Mouse (Mus musculus): Measurements from ENCODE around the gene D930007J09Rik. TPM values are rescaled to one million over a fixed set of nuclear protein-coding genes. Genes with fewer than 3 reads are reported as not detected.
A peak's percentile ranks its signal among the peaks of the same experiment; 100 is the strongest.

D930007J09Rik gene
- not detected in 2 replicates for polyA plus RNA-seq (2012)

DNA sequence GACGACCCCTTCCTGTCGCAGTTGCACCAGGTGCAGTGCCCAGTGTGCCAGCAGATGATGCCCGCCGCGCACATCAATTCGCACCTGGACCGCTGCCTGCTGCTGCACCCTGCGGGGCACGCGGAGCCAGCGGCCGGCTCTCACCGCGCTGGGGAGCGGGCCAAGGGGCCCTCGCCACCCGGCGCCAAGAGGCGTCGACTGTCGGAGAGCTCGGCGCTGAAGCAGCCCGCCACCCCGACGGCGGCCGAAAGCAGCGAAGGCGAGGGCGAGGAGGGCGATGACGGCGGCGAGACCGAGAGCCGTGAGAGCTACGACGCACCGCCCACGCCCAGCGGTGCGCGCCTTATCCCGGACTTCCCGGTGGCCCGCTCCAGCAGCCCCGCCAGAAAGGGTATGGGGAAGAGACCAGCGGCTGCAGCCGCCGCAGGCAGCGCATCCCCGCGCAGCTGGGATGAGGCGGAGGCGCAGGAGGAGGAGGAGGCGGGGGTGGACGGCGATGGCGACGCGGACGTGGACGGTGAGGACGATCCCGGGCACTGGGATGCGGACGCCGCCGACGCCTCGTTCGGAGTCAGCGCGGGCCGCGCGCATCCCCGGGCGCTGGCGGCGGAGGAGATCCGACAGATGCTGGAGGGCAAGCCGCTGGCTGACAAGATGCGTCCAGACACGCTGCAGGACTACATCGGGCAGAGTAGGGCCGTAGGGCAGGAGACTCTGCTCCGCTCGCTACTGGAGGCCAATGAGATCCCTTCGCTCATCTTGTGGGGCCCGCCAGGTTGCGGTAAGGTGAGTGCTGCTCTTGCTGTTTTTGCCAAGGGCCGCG lies at the start of gene D930007J09Rik:
Gene D930007J09Rik (minus strand): TSS at position 591 of the 823 bp plus-strand sequence.
- TF ChIP-seq GATA1 (IDR thresholded peaks at IDR 0.05; ENCODE audit: low read length) = no peak

DNA sequence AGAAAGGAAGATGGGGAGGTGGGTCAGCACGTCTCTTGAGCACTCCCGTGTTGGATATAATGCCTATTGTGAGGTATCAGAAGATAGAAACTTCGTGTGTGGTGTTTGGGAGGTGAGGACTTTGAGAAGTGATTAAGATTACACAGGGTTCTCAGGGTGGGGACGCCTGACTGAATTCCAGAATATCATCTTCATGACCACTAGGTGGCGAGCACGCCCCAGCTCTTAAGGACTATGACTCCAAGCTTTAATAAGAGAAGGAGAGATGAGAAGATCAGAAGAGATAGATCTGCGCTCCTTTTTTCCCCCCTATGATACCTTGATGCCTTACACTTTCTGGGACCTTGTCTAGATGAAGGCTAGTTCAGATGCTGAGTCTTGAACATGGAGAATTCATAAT lies 49.3 kb upstream of the D930007J09Rik start:
- TF ChIP-seq GATA1 (IDR thresholded peaks at IDR 0.05; ENCODE audit: low read length) = no peak

GRCm38 (mm10) chr13:32850668-32851404 lies 48.2 kb upstream of the D930007J09Rik start, which contains the start of gene Serpinb1a:
Serpinb1a (minus strand) TSS chr13:32851185.
- no peak for TF ChIP-seq GATA1 (IDR thresholded peaks at IDR 0.05; ENCODE audit: low read length)

GRCm38 (mm10) chr13:32850156-32850555 lies 47.5 kb upstream of the D930007J09Rik start:
- no peak for TF ChIP-seq GATA1 (IDR thresholded peaks at IDR 0.05; ENCODE audit: low read length)

DNA sequence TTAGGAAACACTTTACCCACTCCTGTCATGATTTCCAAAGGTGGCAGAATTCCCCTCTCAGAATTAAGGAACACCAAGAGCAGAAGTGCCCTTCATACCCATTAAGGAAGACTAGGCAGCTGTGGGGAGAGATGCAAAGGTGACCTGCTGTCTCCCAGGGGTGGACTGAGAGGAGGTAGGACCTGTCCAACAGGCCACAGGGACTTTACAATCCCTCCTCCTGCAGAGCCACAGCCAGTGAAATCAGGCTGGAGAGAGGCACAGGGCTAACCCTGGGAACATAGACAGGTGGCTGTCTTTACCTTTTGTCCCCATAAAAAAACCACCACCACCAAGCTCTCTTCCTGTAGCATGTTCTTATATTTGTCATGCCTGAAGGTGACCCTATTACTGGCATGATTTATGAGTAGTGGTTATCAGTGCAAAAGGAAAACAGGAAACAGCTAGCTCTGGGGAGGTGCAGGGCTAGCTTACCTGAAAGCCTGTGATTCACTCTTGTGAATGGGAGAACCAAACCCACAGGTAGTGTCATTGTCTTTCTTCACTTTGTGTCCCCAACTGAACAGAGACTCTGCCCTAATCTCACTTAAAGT lies 47.0 kb upstream of the D930007J09Rik start:
- TF ChIP-seq GATA1 (IDR thresholded peaks at IDR 0.05; ENCODE audit: low read length) = no peak

GRCm38 (mm10) chr13:32849092-32849491 lies 46.4 kb upstream of the D930007J09Rik start:
- no peak for TF ChIP-seq GATA1 (IDR thresholded peaks at IDR 0.05; ENCODE audit: low read length)

DNA sequence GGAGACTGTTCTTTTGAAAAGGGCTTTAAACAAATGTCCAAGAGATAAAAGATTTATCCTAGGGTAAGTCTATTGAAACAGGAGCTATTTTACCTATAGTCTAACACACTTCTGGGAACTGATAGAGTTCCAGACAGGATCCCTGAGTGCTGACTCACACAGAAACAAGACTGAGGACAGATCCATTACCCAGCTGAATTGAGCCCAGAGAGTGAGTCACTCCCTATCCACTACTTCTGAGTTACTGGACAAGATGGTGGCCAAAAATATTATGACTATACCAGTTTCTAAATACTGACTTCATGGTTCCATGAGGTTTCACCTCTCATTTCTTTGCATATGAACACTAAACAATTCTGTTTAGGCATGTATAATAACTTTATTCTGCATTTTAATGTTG lies 43.6 kb upstream of the D930007J09Rik start:
- TF ChIP-seq GATA1 (IDR thresholded peaks at IDR 0.05; ENCODE audit: low read length) = no peak

- no peak for TF ChIP-seq GATA1 (IDR thresholded peaks at IDR 0.05; ENCODE audit: low read length)
Observed at GRCm38 (mm10) chr13:32841349-32841748, 38.7 kb upstream of the D930007J09Rik start.

- TF ChIP-seq GATA1 (IDR thresholded peaks at IDR 0.05; ENCODE audit: low read length) = no peak
Observed at GRCm38 (mm10) chr13:32839314-32839713, 36.7 kb upstream of the D930007J09Rik start.

- TF ChIP-seq GATA1 (IDR thresholded peaks at IDR 0.05; ENCODE audit: low read length) = no peak
Observed at GRCm38 (mm10) chr13:32834513-32834912, 31.9 kb upstream of the D930007J09Rik start.

- TF ChIP-seq GATA1 (IDR thresholded peaks at IDR 0.05; ENCODE audit: low read length) = no peak
Observed at GRCm38 (mm10) chr13:32833237-32833636, 30.6 kb upstream of the D930007J09Rik start.

DNA sequence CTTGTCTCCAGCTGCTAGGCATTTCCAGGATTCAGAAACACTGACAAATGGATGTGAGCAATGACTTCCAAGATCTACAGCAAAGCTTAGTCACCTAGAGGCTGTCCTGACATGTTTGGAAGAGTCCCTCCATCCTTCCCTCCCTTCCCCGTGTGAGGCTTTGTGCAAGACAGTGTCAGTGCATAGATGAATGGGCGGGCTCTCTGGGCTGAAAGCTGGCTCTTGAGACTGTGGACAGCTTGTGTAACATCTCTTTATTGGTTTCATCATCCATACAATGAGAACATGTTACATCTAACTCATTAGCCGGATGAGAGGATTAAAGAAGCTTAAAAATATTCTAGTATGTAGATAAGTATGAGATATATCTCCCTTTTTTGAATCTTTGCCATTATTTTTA lies 30.1 kb upstream of the D930007J09Rik start:
- no peak for TF ChIP-seq GATA1 (IDR thresholded peaks at IDR 0.05; ENCODE audit: low read length)

DNA sequence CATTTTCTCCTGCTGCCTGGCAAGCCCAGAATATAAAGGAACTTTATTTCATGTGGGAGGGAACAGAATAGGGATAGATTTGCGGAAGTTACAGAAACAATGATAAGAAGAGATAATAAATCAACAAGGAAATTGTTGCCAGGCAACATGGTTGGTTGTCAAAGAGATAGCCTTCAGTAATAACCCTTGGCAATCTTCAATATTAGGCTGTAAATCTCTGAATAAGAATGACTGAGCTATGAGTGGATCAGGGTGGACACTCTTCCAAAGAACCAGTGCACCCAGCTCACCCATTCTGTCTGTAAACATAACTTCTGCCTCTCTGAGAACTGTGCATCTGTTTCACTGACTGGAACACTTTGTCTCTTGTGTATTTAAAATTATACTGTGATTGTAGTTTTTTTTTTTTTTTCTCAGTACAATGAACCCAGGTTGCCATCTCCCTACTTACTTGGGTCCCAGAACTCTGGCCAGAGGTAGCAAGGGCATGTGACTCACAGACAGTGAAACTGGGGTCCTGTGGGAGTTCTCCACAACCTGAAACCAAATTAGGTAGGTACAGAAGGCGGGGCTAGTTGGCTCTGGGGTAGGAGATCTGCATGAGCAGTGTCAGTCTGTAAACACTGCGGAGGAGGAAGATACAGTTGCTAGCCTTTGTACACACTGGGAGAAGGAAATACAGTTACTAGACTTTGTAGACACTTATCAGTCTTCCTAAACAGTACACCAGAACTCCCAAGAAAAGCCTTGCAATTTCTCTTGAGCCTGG lies 29.0 kb upstream of the D930007J09Rik start:
- TF ChIP-seq GATA1 (IDR thresholded peaks at IDR 0.05; ENCODE audit: low read length) = no peak

- TF ChIP-seq GATA1 (IDR thresholded peaks at IDR 0.05; ENCODE audit: low read length) = peak; percentile 66
Observed at GRCm38 (mm10) chr13:32828886-32829285, 26.2 kb upstream of the D930007J09Rik start.

DNA sequence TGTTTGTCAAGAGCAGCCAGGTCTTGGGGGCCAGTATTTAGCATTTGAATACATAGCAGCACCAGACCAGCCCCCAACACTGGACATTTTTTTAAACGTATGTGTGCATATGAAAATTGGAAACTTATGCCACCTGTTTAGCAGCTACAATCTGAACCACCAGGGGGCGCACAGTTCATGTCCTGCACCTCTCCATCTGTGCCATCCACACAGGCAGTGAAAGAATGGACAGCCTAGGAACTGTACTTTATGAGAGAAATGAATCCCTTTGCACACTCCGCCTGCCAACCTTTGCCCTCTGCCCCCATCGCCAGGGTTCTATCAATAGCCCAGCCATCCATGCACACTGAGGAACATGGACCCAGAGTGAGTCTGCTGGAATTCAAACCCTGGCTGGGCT lies 25.3 kb upstream of the D930007J09Rik start:
- no peak for TF ChIP-seq GATA1 (IDR thresholded peaks at IDR 0.05; ENCODE audit: low read length)
